17 mouse cellular contexts compared by ENCODE assay signal in the genomic region with DNA sequence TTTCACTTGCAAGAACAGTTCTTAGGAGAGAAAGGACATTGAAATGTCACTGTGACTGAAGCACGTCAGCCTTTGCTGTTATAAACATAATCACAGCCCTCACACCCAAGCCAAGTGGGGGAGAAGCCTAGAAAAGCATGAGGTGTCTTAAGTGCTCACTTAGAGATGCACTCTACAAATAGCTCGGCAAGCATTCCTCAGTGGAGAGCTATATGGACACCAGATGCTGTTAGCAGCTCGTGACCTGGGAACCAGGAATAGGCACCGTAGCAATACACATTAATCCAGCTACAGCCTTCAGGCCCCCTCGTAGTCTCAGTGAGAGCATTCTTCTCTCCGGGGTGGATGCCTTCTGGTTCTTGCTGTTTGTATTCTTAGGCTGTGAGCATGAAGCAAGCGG.
DNase-seq lines count a peak whose midpoint lies in the region; ATAC-seq lines count a peak whose summit lies in the region.
"Had no signal": no experiment of that assay in that cellular context is flagged by ENCODE, and none has a peak within 500 bp of the region (broad histone marks: within the 10 kb centered on the region; RNA-seq: fewer than 3 reads in every experiment).

No protein-coding gene starts in this region.

- ATAC-seq in limb, embryonic 13.5 days (ENCODE audit: low FRiP score, low read depth) = peak; percentile 36; the same call in 1 of the 2 replicates
- peak; percentile 89 for ATAC-seq in heart, embryonic 15.5 days (replicated peaks; ENCODE audit: insufficient number of reproducible peaks, insufficient read depth, low FRiP score, low read depth)
- ATAC-seq in monocyte, adult 5-6 weeks (replicated peaks; ENCODE audit: insufficient number of reproducible peaks, low FRiP score, low TSS enrichment, poor library complexity, severe bottlenecking) = no peak
- no peak for ATAC-seq in kidney, embryonic 15.5 days (replicated peaks; ENCODE audit: low FRiP score)
- ATAC-seq: forebrain, embryonic 14.5 days; midbrain, embryonic 13.5 days had no signal

- DNase-seq in limb, embryonic 10.5 days (ENCODE audit: low spot score) = no peak
- DNase-seq in heart, adult 9 months (ENCODE audit: low spot score in 2 of 2) = peak; percentile 76 to 80
- no peak for DNase-seq in cerebellum, postnatal 36 days
- DNase-seq: adrenal gland, adult 2 months; cerebellum, adult 9-10 months; liver, embryonic 13.5 days; lung, embryonic 14.5 days; thymus, postnatal 14 days had no signal

- no peaks in the 10 kb centered on the region for H3K9me3 ChIP-seq in limb, embryonic 13.5 days
- H3K9me3 ChIP-seq in limb, embryonic 10.5 days (replicated peaks) = no peaks in the 10 kb centered on the region
- no peaks in the 10 kb centered on the region for H3K9me3 ChIP-seq in heart, embryonic 15.5 days (replicated peaks)
- H3K9me3 ChIP-seq in kidney, embryonic 15.5 days (replicated peaks) = no peaks in the 10 kb centered on the region
- H3K9me3 ChIP-seq: hindbrain, embryonic 13.5 days; liver, embryonic 13.5 days; midbrain, embryonic 13.5 days; neural tube, embryonic 13.5 days had no signal

- no peak overlapping the region for H3K9ac ChIP-seq in limb, embryonic 13.5 days
- no peak overlapping the region for H3K9ac ChIP-seq in heart, embryonic 15.5 days
- no peak overlapping the region for H3K9ac ChIP-seq in kidney, embryonic 15.5 days
- H3K9ac ChIP-seq: hindbrain, embryonic 13.5 days; liver, embryonic 13.5 days; lung, embryonic 14.5 days; midbrain, embryonic 13.5 days; neural tube, embryonic 13.5 days had no signal

- H3K27ac ChIP-seq in limb, embryonic 13.5 days = no peak overlapping the region
- H3K27ac ChIP-seq in limb, embryonic 10.5 days = no peak overlapping the region
- peak overlapping the region; percentile 87 for H3K27ac ChIP-seq in heart, embryonic 15.5 days
- no peak overlapping the region for H3K27ac ChIP-seq in kidney, embryonic 15.5 days
- H3K27ac ChIP-seq: hindbrain, embryonic 13.5 days; liver, embryonic 13.5 days; midbrain, embryonic 13.5 days; neural tube, embryonic 13.5 days had no signal

- H3K4me1 ChIP-seq in limb, embryonic 13.5 days = peaks cover 13% of the 10 kb centered on the region
- peaks cover 17% of the 10 kb centered on the region for H3K4me1 ChIP-seq in limb, embryonic 10.5 days
- peaks cover 30% of the 10 kb centered on the region for H3K4me1 ChIP-seq in heart, embryonic 15.5 days (replicated peaks)
- peaks cover 3% of the 10 kb centered on the region; the same call in 1 of the 2 replicates for H3K4me1 ChIP-seq in kidney, embryonic 15.5 days
- H3K4me1 ChIP-seq: liver, embryonic 13.5 days had no signal

- H3K4me2 ChIP-seq in limb, embryonic 13.5 days (replicated peaks) = no peak overlapping the region
- no peak overlapping the region for H3K4me2 ChIP-seq in heart, embryonic 15.5 days
- H3K4me2 ChIP-seq in kidney, embryonic 15.5 days = no peak overlapping the region
- H3K4me2 ChIP-seq: hindbrain, embryonic 13.5 days; liver, embryonic 13.5 days; lung, embryonic 14.5 days; midbrain, embryonic 13.5 days; neural tube, embryonic 13.5 days had no signal

- H3K4me3 ChIP-seq in limb, embryonic 13.5 days = no peak overlapping the region
- no peak overlapping the region for H3K4me3 ChIP-seq in limb, embryonic 10.5 days
- no peak overlapping the region for H3K4me3 ChIP-seq in heart, embryonic 15.5 days
- no peak overlapping the region for H3K4me3 ChIP-seq in kidney, embryonic 15.5 days (replicated peaks)
- H3K4me3 ChIP-seq: erythroblast, embryonic 14.5 days; hindbrain, embryonic 13.5 days; liver, embryonic 13.5 days; midbrain, embryonic 13.5 days; neural tube, embryonic 13.5 days had no signal

- no peaks in the 10 kb centered on the region for H3K36me3 ChIP-seq in limb, embryonic 13.5 days
- H3K36me3 ChIP-seq in limb, embryonic 10.5 days = no peaks in the 10 kb centered on the region
- no peaks in the 10 kb centered on the region for H3K36me3 ChIP-seq in heart, embryonic 15.5 days
- H3K36me3 ChIP-seq in kidney, embryonic 15.5 days = no peaks in the 10 kb centered on the region
- H3K36me3 ChIP-seq: hindbrain, embryonic 13.5 days; liver, embryonic 13.5 days; midbrain, embryonic 13.5 days; neural tube, embryonic 13.5 days had no signal

- no peaks in the 10 kb centered on the region for H3K27me3 ChIP-seq in limb, embryonic 13.5 days
- H3K27me3 ChIP-seq in limb, embryonic 10.5 days (ENCODE audit: low read depth, poor library complexity, severe bottlenecking) = no peaks in the 10 kb centered on the region
- H3K27me3 ChIP-seq in heart, embryonic 15.5 days = no peaks in the 10 kb centered on the region
- no peaks in the 10 kb centered on the region for H3K27me3 ChIP-seq in kidney, embryonic 15.5 days
- H3K27me3 ChIP-seq: hindbrain, embryonic 13.5 days; liver, embryonic 13.5 days; midbrain, embryonic 13.5 days; neural tube, embryonic 13.5 days had no signal

- WGBS in limb, embryonic 13.5 days = 48% methylated on average over 7 of the region's 7 CpGs
- WGBS in limb, embryonic 10.5 days = 61% methylated on average over 7 of the region's 7 CpGs
- 42% methylated on average over 7 of the region's 7 CpGs for WGBS in heart, embryonic 15.5 days
- WGBS in kidney, embryonic 15.5 days = 66% methylated on average over 7 of the region's 7 CpGs

Comparison
In these comparisons a context has a peak if more than half of its experiments do, and no peak if none do; other contexts are left out.
1. ATAC-seq: peak in limb, embryonic 13.5 days (single experiment) and heart, embryonic 15.5 days (single experiment); none in monocyte, adult 5-6 weeks (single experiment) and kidney, embryonic 15.5 days (single experiment).
2. DNase-seq: peak in heart, adult 9 months (2 of 2); none in limb, embryonic 10.5 days (single experiment) and cerebellum, postnatal 36 days (0 of 2).